Mouse (Mus musculus): ENCODE results near the gene Speer2.

- no peak for TF ChIP-seq CTCF (IDR thresholded peaks at IDR 0.05)
- no peak for TF ChIP-seq EP300 (IDR thresholded peaks at IDR 0.05)
Observed at GRCm38 (mm10) chr16:69813652-69814051, 49.9 kb downstream of the Speer2 start.

All from lung, postnatal 0 days (tissue).